Mouse (Mus musculus) megakaryocyte, adult 5-6 weeks (primary cell): Measurements from ENCODE around the gene Entpd6. TPM values are rescaled to one million over a fixed set of nuclear protein-coding genes. Genes with fewer than 3 reads are reported as not detected.

Experiments
- ATAC-seq: 2 replicates; pipeline ENCODE4 v1.8.0; 2016; ENCODE audit warnings: mild to moderate bottlenecking, inconsistent platforms; ENCODE audit not compliant: poor library complexity, severe bottlenecking
- total RNA-seq, 2 experiments: library from RNA; stranded (forward) in 1 of 2; stranded (reverse) in 1 of 2; fragments of 153-499, 151-499 nt in 1 of 2; fragments of 221-1000, 200-1000 nt in 1 of 2; gene quantifications; 2 replicates each; pipeline versions ENCODE4 v1.2.3 to v1.2.4; 2015 to 2017

The Entpd6 gene
- total RNA-seq, 2 experiments from 2014 or later: 5.6 to 8.3 TPM

DNA sequence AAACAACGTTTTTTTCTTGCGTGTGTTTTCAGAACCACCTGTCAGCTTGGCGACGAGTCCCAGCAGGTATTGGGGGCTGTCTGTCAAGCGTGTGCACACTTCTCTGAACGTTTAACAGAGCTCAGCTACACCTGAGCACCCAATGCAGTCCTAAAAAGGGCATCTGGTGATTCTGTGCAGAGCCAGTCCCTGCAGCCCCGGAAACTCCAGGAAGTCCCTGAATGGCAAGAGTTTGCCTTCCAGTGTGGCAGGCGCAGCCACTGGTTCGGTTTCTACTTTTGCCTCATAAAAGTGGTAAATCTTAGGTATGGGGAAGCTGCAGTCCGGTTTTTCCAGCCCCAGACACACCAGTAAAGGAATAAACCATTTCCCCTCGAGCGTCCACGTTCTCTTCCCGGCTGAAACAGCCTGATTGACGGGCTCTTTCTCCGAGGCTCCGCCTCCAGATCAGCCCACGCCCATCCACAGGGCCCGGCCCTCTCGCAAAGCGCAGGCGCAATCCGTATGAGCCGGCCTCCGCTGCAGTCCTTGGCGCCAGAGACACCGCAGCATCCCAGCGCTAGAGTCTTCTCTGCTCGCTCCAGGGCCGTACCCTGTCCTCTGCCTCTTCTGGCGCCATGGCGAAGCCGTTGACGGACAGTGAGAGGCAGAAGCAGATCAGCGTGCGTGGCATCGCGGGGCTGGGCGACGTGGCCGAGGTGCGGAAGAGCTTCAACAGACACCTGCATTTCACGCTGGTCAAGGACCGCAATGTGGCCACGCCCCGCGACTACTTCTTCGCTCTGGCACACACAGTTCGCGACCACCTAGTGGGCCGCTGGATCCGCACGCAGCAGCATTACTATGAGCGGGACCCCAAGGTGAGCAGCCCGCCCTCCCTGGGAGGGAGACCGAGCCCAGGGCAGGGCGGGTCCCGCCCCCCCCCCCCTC lies 37.7 kb downstream of the Entpd6 start, which contains the start of gene Pygb:
Gene Pygb (plus strand): TSS at position 485 of the 930 bp plus-strand sequence.
- ATAC-seq: peak; percentile 87

GRCm38 (mm10) chr2:150787234-150787771 lies 38.5 kb downstream of the Entpd6 start:
- ATAC-seq: no peak

DNA sequence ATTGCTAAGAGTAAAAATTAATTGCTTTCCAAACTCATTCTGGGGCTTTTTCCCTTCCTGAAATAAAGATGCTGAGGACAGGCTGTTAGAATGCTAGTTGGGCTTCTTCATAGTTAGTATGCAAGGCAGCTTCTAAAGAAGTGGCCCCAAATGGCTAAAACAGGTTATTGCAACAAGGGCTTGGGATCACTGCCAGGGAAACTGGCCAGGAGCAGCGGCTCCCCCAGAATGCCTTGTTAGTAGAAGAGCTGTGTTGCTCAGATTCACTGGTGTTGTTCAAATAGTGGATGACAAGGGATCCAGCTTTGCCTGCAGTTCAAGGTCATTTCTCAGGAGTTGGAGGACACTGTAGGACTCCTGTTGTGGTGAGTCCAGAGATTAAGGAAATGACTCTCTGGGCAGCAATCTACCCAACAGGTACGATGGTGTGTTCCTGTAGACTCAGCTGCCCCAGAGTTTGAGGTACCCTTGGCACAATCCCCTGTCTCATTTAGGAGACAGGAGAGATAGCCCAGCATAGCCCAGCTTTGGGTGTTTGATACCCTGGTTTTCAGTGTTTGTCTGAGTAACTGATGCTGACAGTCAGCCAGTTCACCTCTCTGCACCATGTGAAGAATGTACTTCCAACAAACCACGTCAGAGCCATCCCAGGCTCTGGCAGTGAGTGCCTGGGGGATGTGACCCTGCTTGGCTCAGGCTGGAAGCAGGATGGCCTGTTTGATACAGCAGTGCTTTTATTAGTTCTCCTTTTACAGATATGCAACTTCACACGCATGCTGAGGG lies 40.1 kb downstream of the Entpd6 start:
- no peak for ATAC-seq

DNA sequence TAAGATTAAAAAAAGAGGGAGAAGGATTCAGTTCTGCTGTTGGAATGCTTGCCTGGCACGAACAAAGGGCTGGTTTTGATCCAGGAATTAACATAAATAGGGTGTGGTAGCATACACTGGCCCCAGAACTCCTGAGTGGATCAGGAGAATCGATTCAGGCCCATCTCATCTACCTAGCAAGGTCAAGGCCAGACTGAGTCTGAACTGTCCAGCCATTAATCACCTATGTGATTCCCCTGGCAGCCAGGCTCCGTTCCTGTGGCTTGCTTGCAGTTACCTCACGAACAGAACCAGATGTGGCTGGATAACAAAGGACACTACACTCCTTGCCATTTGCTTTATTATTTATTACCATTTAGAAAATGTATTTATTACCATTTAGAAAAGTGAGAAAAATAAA lies 44.5 kb downstream of the Entpd6 start:
- ATAC-seq: no peak

DNA sequence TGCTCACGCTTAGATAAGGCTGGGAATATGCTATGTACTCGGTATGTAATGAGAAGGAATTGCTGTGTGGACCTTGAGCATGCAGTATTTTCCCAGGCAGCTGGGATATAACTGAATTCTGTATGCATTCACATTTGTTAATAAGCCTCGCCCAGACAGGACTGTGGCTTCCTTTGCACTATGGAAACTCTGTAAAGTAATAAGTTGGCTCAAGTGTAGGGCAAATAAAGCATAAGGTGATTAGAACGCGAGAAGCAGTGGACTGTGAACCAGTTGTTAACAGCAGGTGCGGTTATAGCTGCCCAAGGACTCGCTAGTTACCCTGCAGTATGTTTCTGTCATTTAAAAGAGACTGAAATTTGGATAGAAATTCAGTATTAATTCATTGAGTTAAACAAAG lies 49.2 kb downstream of the Entpd6 start:
- ATAC-seq: no peak

DNA sequence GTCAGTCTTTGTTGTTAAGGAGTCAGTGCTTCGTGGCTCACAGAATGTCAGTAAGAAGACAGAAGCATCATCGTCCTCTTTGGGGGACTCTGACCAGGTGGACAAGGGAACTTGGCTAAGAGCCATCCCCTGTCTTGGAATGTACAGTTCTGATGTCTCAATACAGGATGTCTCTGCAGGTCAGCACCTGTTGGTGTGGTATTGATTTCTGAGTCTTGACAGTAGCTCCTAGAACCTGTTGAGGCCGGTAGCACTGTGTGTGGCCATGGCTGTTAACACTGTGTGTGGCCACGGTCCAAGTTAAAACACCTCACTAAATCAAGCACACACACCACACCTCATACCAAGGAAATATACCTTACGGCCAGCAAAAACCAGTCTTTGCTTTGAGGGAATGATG lies 51.8 kb downstream of the Entpd6 start:
- ATAC-seq: no peak

DNA sequence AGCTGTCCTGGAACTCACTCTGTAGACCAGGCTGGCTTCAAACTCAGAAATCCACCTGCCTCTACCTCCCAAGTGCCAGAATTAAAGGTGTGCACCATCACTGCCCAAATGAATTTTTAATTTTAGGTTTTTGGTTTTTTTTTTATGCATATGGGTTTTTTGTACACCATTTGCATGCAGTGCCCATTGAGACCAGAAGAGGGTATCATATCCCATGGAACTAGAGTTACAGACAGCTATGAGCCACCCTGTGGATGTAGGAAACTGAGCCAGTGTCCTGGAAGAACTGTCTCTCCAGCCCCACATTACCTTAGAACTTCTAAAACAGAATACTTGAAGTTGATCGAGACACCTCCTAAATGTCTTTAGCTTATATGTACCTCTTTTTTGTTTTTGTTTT lies 54.2 kb downstream of the Entpd6 start:
- ATAC-seq: peak; percentile 57

GRCm38 (mm10) chr2:150808381-150808780 lies 59.5 kb downstream of the Entpd6 start:
- no peak for ATAC-seq

- ATAC-seq: no peak
Measured at GRCm38 (mm10) chr2:150808812-150809211, 60.0 kb downstream of the Entpd6 start.

- ATAC-seq: no peak
Measured at GRCm38 (mm10) chr2:150810603-150811002, 61.8 kb downstream of the Entpd6 start.

DNA sequence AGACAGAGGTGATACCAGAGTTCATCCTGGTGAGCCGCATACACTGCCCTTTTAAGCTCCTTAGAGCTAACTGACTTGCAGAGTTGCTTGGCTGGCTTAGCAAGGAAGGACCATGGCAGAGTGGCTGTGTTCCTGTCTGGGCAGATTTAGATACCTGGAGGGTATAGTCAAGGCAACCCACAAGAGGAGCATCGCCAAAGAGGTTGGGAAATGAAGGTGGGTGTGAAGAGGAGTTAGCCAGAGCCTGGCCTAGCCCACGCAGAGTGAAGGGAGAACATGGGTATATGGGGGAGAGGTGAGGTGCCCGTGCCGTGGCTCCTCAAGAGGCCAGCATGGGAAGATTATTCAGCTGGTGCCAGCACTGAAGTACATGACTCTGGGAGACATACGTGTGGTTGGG lies 64.0 kb downstream of the Entpd6 start:
- no peak for ATAC-seq

- ATAC-seq: no peak
Measured at GRCm38 (mm10) chr2:150816676-150817402, 68.0 kb downstream of the Entpd6 start.

- ATAC-seq: no peak
Measured at GRCm38 (mm10) chr2:150818742-150819141, 69.9 kb downstream of the Entpd6 start.

- ATAC-seq: no peak
Measured at GRCm38 (mm10) chr2:150820720-150821119, 71.9 kb downstream of the Entpd6 start.

Other genes with a start within 250 kb of the Entpd6 start
- gene Cst7, start 178.6 kb upstream of the Entpd6 start, total RNA-seq (2015): 36.9 and 41.1 TPM in 2 replicates
- 24.5 and 39.6 TPM in 2 replicates for gene Cst7, start 178.6 kb upstream of the Entpd6 start, total RNA-seq (2017)
- gene Apmap, start 140.5 kb upstream of the Entpd6 start, total RNA-seq (2015): 22.2 and 25.1 TPM in 2 replicates
- gene Apmap, start 140.5 kb upstream of the Entpd6 start, total RNA-seq (2017): 39.1 and 39.8 TPM in 2 replicates
- 12.4 and 15.1 TPM in 2 replicates for gene Acss1, start 80.5 kb upstream of the Entpd6 start, total RNA-seq (2015)
- gene Acss1, start 80.5 kb upstream of the Entpd6 start, total RNA-seq (2017): 14.4 and 15.9 TPM in 2 replicates
- not detected in 2 replicates for gene Vsx1, start 59.7 kb upstream of the Entpd6 start, total RNA-seq (2015)
- not detected in 2 replicates for gene Vsx1, start 59.7 kb upstream of the Entpd6 start, total RNA-seq (2017)
- 8.3 and 8.5 TPM in 2 replicates for gene Pygb, start 37.7 kb downstream of the Entpd6 start, total RNA-seq (2015)
- 26.0 and 35.4 TPM in 2 replicates for gene Pygb, start 37.7 kb downstream of the Entpd6 start, total RNA-seq (2017)
- gene Abhd12, start 155.7 kb downstream of the Entpd6 start, total RNA-seq (2015): 37.6 and 51.0 TPM in 2 replicates
- 47.4 and 100 TPM in 2 replicates for gene Abhd12, start 155.7 kb downstream of the Entpd6 start, total RNA-seq (2017)
- 53.1 and 69.5 TPM in 2 replicates for gene Gins1, start 156.4 kb downstream of the Entpd6 start, total RNA-seq (2015)
- gene Gins1, start 156.4 kb downstream of the Entpd6 start, total RNA-seq (2017): 69.8 and 78.7 TPM in 2 replicates